Mouse (Mus musculus): Measurements from ENCODE around the gene Ang4. TPM values are rescaled to one million over a fixed set of nuclear protein-coding genes. Genes with fewer than 3 reads are reported as not detected.
"Not testable (repeated sequence)": the region's sequence is repeated elsewhere in the genome, so short reads cannot be mapped to it uniquely, and the experiment has no call there.

Ang4 gene
- polyA plus RNA-seq (2016; fragmentation: Nextera tagmentation; extraction: Ambion mirVana), result not detected in 2 replicates

- no peak for ATAC-seq (ENCODE audit: low FRiP score, low read depth)
- Histone ChIP-seq H3K27me3 (replicated peaks) (no peaks in the 10 kb centered on the region), H3K36me3 (no peaks in the 10 kb centered on the region), H3K27ac (no peak within 1 kb of the TSS), H3K4me3 (no peak within 1 kb of the TSS), H3K4me1 (no peaks in the 10 kb centered on the region), H3K9me3 (no peaks in the 10 kb centered on the region), H3K4me2 (replicated peaks) (no peak within 1 kb of the TSS), H3K9ac (no peak within 1 kb of the TSS)
- 82% methylated on average over 5 of the region's 5 CpGs for WGBS
Observed at GRCm38 (mm10) chr14:51773490-51773889, at the start of gene Ang4. Gene Ang4 (minus strand): TSS chr14:51773590.

- H3K4me3 ChIP-seq, result no peak within 1 kb of the TSS
- 87% methylated on average over 2 of the region's 2 CpGs for WGBS
- no peak within 1 kb of the TSS for H3K27ac ChIP-seq
- no peak for ATAC-seq (ENCODE audit: low FRiP score, low read depth)
- H3K27me3 ChIP-seq (replicated peaks), result no peaks in the 10 kb centered on the region
- H3K36me3 ChIP-seq, result no peaks in the 10 kb centered on the region
- H3K9ac ChIP-seq, result no peak within 1 kb of the TSS
- no peak within 1 kb of the TSS for H3K4me2 ChIP-seq (replicated peaks)
- H3K9me3 ChIP-seq, result no peaks in the 10 kb centered on the region
- H3K4me1 ChIP-seq, result no peaks in the 10 kb centered on the region
Observed at GRCm38 (mm10) chr14:51799746-51800145, 26.4 kb upstream of the Ang4 start, which contains the start of gene AY358078. Gene AY358078 (plus strand): TSS chr14:51800046.

DNA sequence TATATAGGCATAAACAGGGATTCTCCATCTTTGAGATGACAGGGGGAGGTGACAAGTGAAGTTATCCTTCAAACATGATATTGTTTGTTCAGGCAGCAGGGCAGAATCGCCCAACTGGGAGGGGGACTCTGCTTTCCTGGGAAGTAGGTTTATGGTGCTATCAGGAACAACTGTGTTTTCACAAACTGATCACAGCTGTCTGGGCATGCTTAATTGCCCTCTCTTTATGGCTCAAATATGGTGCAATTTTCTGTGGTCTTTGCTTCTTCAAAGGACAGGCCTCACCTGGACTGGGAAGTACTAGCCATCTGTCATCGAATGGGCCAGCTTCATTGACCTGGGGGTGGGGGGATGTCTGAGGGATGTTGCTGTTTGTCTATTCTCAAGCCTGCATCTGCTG lies 20.7 kb upstream of the Ang4 start:
- Histone ChIP-seq H3K4me2 (replicated peaks) (no peak overlapping the region), H3K4me3 (no peak overlapping the region), H3K27me3 (replicated peaks) (no peaks in the 10 kb centered on the region), H3K36me3 (no peaks in the 10 kb centered on the region), H3K27ac (no peak overlapping the region), H3K9me3 (no peaks in the 10 kb centered on the region), H3K9ac (no peak overlapping the region), H3K4me1 (0 out of 2 replicates have a peak, but pooled peaks cover 7% of the 10 kb centered on the region)
- WGBS, result 16% methylated on average over 2 of the region's 2 CpGs
- no peak for ATAC-seq (ENCODE audit: low FRiP score, low read depth)

- Histone ChIP-seq H3K27me3 (replicated peaks) (no peaks in the 10 kb centered on the region), H3K9me3 (no peaks in the 10 kb centered on the region), H3K4me3 (no peak overlapping the region), H3K4me1 (0 out of 2 replicates have a peak, but pooled peaks cover 5% of the 10 kb centered on the region), H3K9ac (no peak overlapping the region), H3K27ac (no peak overlapping the region), H3K4me2 (replicated peaks) (no peak overlapping the region), H3K36me3 (no peaks in the 10 kb centered on the region)
- no peak for ATAC-seq (ENCODE audit: low FRiP score, low read depth)
- 89% methylated on average over 2 of the region's 2 CpGs for WGBS
Observed at GRCm38 (mm10) chr14:51789196-51789595, 15.8 kb upstream of the Ang4 start.

GRCm38 (mm10) chr14:51787061-51787460 lies 13.7 kb upstream of the Ang4 start:
- Histone ChIP-seq H3K9ac (no peak overlapping the region), H3K4me3 (no peak overlapping the region), H3K27me3 (replicated peaks) (no peaks in the 10 kb centered on the region), H3K9me3 (no peaks in the 10 kb centered on the region), H3K36me3 (no peaks in the 10 kb centered on the region), H3K4me1 (no peaks in the 10 kb centered on the region), H3K27ac (no peak overlapping the region), H3K4me2 (replicated peaks) (no peak overlapping the region)
- no peak for ATAC-seq (ENCODE audit: low FRiP score, low read depth)
- 60% methylated on average over 5 of the region's 5 CpGs for WGBS

DNA sequence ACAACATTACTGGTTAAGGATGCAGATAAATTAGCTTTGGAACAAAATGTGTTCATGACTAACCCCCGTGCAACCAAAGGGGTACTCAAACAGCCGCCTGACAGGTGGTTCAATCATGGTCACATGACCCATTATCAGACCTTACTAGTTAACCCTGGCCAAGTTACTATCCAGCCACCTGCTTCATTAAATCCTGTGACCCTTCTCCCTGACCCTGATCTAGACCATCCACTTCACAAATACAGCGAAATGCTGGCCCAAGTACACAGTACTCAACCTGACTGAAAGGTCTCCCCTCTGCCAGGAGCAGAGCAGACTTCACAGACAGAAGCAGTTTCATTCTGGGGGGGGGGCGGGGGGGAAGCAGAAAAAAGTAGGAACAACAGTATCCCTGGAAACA lies 12.9 kb upstream of the Ang4 start:
- Histone ChIP-seq H3K27ac (no peak overlapping the region), H3K9me3 (no peaks in the 10 kb centered on the region), H3K27me3 (replicated peaks) (no peaks in the 10 kb centered on the region), H3K4me1 (no peaks in the 10 kb centered on the region), H3K9ac (no peak overlapping the region), H3K4me3 (no peak overlapping the region), H3K4me2 (replicated peaks) (no peak overlapping the region), H3K36me3 (no peaks in the 10 kb centered on the region)
- WGBS, result 75% methylated on average over 4 of the region's 4 CpGs
- no peak for ATAC-seq (ENCODE audit: low FRiP score, low read depth)

GRCm38 (mm10) chr14:51778865-51779481 lies 5.6 kb upstream of the Ang4 start:
- no peaks in the 10 kb centered on the region for H3K27me3 ChIP-seq (replicated peaks)
- WGBS, result 83% methylated on average over 4 of the region's 4 CpGs
- no peak overlapping the region for H3K9ac ChIP-seq
- H3K36me3 ChIP-seq, result no peaks in the 10 kb centered on the region
- H3K9me3 ChIP-seq, result no peaks in the 10 kb centered on the region
- ATAC-seq (ENCODE audit: low FRiP score, low read depth), result no peak
- H3K27ac ChIP-seq, result no peak overlapping the region
- H3K4me2 ChIP-seq (replicated peaks), result no peak overlapping the region
- H3K4me3 ChIP-seq, result no peak overlapping the region
- H3K4me1 ChIP-seq, result no peaks in the 10 kb centered on the region

DNA sequence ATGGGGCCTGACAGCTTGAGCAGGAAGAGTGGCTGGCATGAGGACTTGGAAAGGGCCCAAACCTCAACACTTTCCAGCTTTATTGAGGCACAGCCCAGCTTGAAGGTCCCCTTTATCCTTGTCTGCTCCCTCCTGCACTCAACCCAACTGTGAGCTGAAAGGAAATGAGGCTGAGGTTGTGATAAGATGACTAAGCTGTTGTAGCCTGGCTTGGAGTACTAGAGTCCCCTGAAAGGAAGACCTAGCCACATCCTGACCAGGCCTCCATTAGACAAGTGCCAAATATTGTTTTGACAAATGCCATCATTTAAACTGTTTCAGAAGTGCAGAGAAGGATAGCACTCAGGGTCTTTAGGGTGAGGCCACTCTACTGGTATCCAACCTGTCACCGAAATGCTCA lies 4.4 kb upstream of the Ang4 start:
- Histone ChIP-seq H3K4me3 (no peak overlapping the region), H3K9ac (no peak overlapping the region), H3K36me3 (no peaks in the 10 kb centered on the region), H3K27me3 (replicated peaks) (no peaks in the 10 kb centered on the region), H3K4me2 (replicated peaks) (no peak overlapping the region), H3K4me1 (no peaks in the 10 kb centered on the region), H3K9me3 (no peaks in the 10 kb centered on the region), H3K27ac (no peak overlapping the region)
- ATAC-seq (ENCODE audit: low FRiP score, low read depth), result no peak
- 91% methylated on average over 1 of the region's 1 CpGs for WGBS

- 88% methylated on average over 1 of the region's 1 CpGs for WGBS
- not testable (repeated sequence) for H3K4me1 ChIP-seq; H3K27me3 ChIP-seq (replicated peaks); H3K9ac ChIP-seq; H3K4me2 ChIP-seq (replicated peaks); H3K4me3 ChIP-seq; H3K9me3 ChIP-seq; H3K27ac ChIP-seq; H3K36me3 ChIP-seq
- ATAC-seq (ENCODE audit: low FRiP score, low read depth), result peak; percentile 25; the same call in 1 of the 2 replicates
Observed at GRCm38 (mm10) chr14:51771378-51771777, 2.0 kb downstream of the Ang4 start.

DNA sequence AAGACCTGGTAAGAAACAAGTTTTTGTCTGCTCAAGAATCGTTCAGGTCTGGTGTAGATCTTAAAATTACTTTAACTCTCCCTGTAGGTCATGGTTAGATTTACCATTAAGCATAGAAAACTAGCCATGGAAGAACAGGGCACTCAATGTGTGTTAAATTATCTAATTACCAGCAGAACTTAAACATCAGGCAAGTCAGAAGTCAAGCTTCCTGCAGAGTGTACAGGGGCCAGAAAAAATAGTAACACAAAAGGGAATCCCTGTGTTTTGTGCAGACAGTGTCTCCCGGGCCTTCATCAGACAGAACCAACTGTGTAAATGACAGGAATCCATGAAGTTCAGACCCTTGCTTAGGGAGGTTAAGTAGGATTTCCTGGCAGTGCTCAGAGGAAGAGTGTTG lies 17.4 kb downstream of the Ang4 start:
- H3K9ac ChIP-seq, result no peak overlapping the region
- no peak overlapping the region for H3K27ac ChIP-seq
- H3K4me3 ChIP-seq, result no peak overlapping the region
- no peaks in the 10 kb centered on the region for H3K9me3 ChIP-seq
- H3K4me1 ChIP-seq, result no peaks in the 10 kb centered on the region
- 74% methylated on average over 2 of the region's 2 CpGs for WGBS
- H3K4me2 ChIP-seq (replicated peaks), result no peak overlapping the region
- no peaks in the 10 kb centered on the region for H3K27me3 ChIP-seq (replicated peaks)
- no peak for ATAC-seq (ENCODE audit: low FRiP score, low read depth)
- H3K36me3 ChIP-seq, result no peaks in the 10 kb centered on the region

DNA sequence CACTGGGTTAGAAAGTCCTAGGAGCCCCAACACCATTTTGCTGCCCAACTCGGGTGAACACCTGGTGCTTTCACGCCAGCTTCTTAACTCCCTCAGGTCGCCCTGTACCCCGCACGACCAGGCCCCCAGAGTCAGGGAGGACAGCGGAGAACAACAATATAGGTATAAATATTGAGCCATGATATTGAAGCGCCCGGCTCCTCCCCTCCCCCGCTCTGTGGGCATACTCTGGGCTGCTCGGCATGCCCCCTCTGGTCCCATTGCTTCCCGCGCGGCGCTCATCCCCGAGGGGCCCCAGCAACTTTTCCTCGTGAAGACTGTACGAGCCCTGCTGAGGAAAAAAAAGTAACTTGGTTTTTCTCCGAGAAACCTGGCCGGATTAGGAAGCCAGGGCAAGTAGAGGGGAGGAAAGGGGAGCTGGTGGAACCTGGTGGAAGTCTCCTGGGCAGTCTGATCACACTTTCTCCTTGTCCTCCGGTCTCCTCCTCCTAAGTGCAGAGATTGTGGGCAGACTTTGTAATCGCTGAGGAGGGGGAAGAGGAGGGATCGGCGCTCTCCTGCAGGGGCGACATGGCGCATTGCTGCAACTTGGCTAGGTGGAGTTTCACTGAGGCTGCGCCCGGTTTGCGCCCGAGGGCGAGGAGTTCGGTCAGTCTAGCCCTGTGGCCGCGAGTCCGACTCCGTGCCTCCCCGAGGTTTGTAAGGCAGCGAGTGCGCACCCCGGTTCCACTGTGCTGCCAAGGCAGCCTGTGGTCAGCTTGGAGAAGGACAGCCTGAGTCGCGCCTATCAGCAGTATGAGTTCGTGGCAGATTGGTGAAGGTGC lies 32.8 kb downstream of the Ang4 start:
- no peaks in the 10 kb centered on the region for H3K9me3 ChIP-seq
- WGBS, result under 1% methylated on average over 42 of the region's 42 CpGs
- ATAC-seq (ENCODE audit: low FRiP score, low read depth), result no peak
- H3K27ac ChIP-seq, result no peak overlapping the region
- H3K4me1 ChIP-seq, result peaks cover 24% of the 10 kb centered on the region
- no peaks in the 10 kb centered on the region for H3K36me3 ChIP-seq
- peak overlapping the region; percentile 28 for H3K4me3 ChIP-seq
- peaks cover 47% of the 10 kb centered on the region for H3K27me3 ChIP-seq (replicated peaks)
- peak overlapping the region; percentile 65 for H3K4me2 ChIP-seq (replicated peaks)
- no peak overlapping the region for H3K9ac ChIP-seq

GRCm38 (mm10) chr14:51739150-51739993 lies 34.0 kb downstream of the Ang4 start:
- WGBS, result 2% methylated on average over 24 of the region's 24 CpGs
- H3K27me3 ChIP-seq (replicated peaks), result peaks cover 47% of the 10 kb centered on the region
- ATAC-seq (ENCODE audit: low FRiP score, low read depth), result no peak
- H3K27ac ChIP-seq, result no peak overlapping the region
- peak overlapping the region; percentile 3; the same call in 1 of the 2 replicates for H3K4me3 ChIP-seq
- no peaks in the 10 kb centered on the region for H3K36me3 ChIP-seq
- H3K9me3 ChIP-seq, result no peaks in the 10 kb centered on the region
- peak overlapping the region; percentile 45 for H3K4me2 ChIP-seq (replicated peaks)
- H3K4me1 ChIP-seq, result peaks cover 24% of the 10 kb centered on the region
- H3K9ac ChIP-seq, result no peak overlapping the region

Data from neural tube, embryonic 12.5 days (tissue).